In genomic region chr9:57940349-57940794, GRCm38 (mm10) we compare ENCODE assay signal across 8 mouse cellular contexts. TPM values are rescaled to one million over a fixed set of nuclear protein-coding genes. Genes with fewer than 3 reads are reported as not detected.
DNase-seq lines count a peak whose midpoint lies in the region; ATAC-seq and TF ChIP-seq lines count a peak whose summit lies in the region.

No protein-coding gene starts in this region.

- TF ChIP-seq POLR2A in liver, adult 2 months (IDR thresholded peaks at IDR 0.05; ENCODE audit: extremely low read depth, insufficient read depth, low read length), result no peak

- H3K4me3 ChIP-seq in liver, adult 2 months (ENCODE audit: insufficient read depth, low read depth, low read length), result peak overlapping the region; percentile 65
- H3K4me3 ChIP-seq in embryonic facial prominence, embryonic 11.5 days (ENCODE audit: low read depth, low read length), result peak overlapping the region; percentile 79
- peak overlapping the region; percentile 85 for H3K4me3 ChIP-seq in hindbrain, postnatal 0 days (ENCODE audit: low read length)
- peak overlapping the region; percentile 75 for H3K4me3 ChIP-seq in lung, postnatal 0 days (ENCODE audit: low read depth, low read length)

- H3K9me3 ChIP-seq in embryonic facial prominence, embryonic 11.5 days (replicated peaks; ENCODE audit: control insufficient read depth, low read length), result no peaks in the 10 kb centered on the region
- H3K9me3 ChIP-seq in hindbrain, postnatal 0 days (ENCODE audit: low read length), result no peaks in the 10 kb centered on the region
- H3K9me3 ChIP-seq in lung, postnatal 0 days (ENCODE audit: low read length), result no peaks in the 10 kb centered on the region

- ATAC-seq in embryonic facial prominence, embryonic 11.5 days (replicated peaks; ENCODE audit: insufficient number of reproducible peaks, low FRiP score, low TSS enrichment, low read depth), result peak; percentile 30
- peak; percentile 68 for ATAC-seq in hindbrain, postnatal 0 days
- ATAC-seq in lung, postnatal 0 days, result peak; percentile 51

- H3K36me3 ChIP-seq in liver, adult 2 months (ENCODE audit: control insufficient read depth, insufficient read depth, low read length), result no peaks in the 10 kb centered on the region
- H3K36me3 ChIP-seq in embryonic facial prominence, embryonic 11.5 days (replicated peaks; ENCODE audit: control insufficient read depth, insufficient read depth, low read depth, low read length), result no peaks in the 10 kb centered on the region
- no peaks in the 10 kb centered on the region for H3K36me3 ChIP-seq in hindbrain, postnatal 0 days (ENCODE audit: insufficient read depth, low read length)
- no peaks in the 10 kb centered on the region for H3K36me3 ChIP-seq in lung, postnatal 0 days (ENCODE audit: insufficient read depth, low read length)

- no peaks in the 10 kb centered on the region; the same call in 1 of the 2 replicates for H3K4me1 ChIP-seq in liver, adult 2 months (ENCODE audit: control insufficient read depth, insufficient read depth, low read length)
- H3K4me1 ChIP-seq in embryonic facial prominence, embryonic 11.5 days (ENCODE audit: control insufficient read depth, insufficient read depth, low read length), result no peaks in the 10 kb centered on the region
- peaks cover 7% of the 10 kb centered on the region; the same call in 1 of the 2 replicates for H3K4me1 ChIP-seq in hindbrain, postnatal 0 days (ENCODE audit: insufficient read depth, low read length)
- H3K4me1 ChIP-seq in lung, postnatal 0 days (ENCODE audit: insufficient read depth, low read depth, low read length), result no peaks in the 10 kb centered on the region

- TF ChIP-seq EP300 in lung, postnatal 0 days (IDR thresholded peaks at IDR 0.05), result no peak

- 1% methylated on average over 44 of the region's 44 CpGs for WGBS in liver, adult 2 months
- WGBS in embryonic facial prominence, embryonic 11.5 days, result 0% methylated on average over 22 of the region's 44 CpGs
- under 1% methylated on average over 33 of the region's 44 CpGs for WGBS in hindbrain, postnatal 0 days
- under 1% methylated on average over 26 of the region's 44 CpGs for WGBS in lung, postnatal 0 days

- H3K4me2 ChIP-seq in embryonic facial prominence, embryonic 11.5 days (ENCODE audit: low read depth, low read length), result peak overlapping the region; percentile 98
- peak overlapping the region; percentile 79 for H3K4me2 ChIP-seq in hindbrain, postnatal 0 days (ENCODE audit: low read depth, low read length)
- H3K4me2 ChIP-seq in lung, postnatal 0 days (replicated peaks; ENCODE audit: low read depth, low read length), result peak overlapping the region; percentile 95

- H3K9ac ChIP-seq in liver, adult 2 months (ENCODE audit: low read depth, low read length), result peak overlapping the region; percentile 60
- peak overlapping the region; percentile 68 for H3K9ac ChIP-seq in embryonic facial prominence, embryonic 11.5 days (replicated peaks; ENCODE audit: low read length)
- peak overlapping the region; percentile 88 for H3K9ac ChIP-seq in hindbrain, postnatal 0 days (replicated peaks; ENCODE audit: low read length)
- peak overlapping the region; percentile 65 for H3K9ac ChIP-seq in lung, postnatal 0 days (replicated peaks; ENCODE audit: low read depth)

- no peak for TF ChIP-seq CTCF in liver, adult 2 months (IDR thresholded peaks at IDR 0.05; ENCODE audit: low read depth, low read length)
- no peak for TF ChIP-seq CTCF in hindbrain, postnatal 0 days (IDR thresholded peaks at IDR 0.05; ENCODE audit: low read depth)
- no peak for TF ChIP-seq CTCF in lung, postnatal 0 days (IDR thresholded peaks at IDR 0.05)

- DNase-seq in liver, adult 2 months (ENCODE audit: extremely low read depth, low read depth, low spot score), result no peak
- DNase-seq in liver, result no peak
- DNase-seq in adrenal gland, postnatal 10 days, result peak; percentile 57
- DNase-seq in embryonic facial prominence, embryonic 11.5 days (ENCODE audit: low spot score), result peak; percentile 49
- DNase-seq in hindbrain, postnatal 0 days (ENCODE audit: low spot score), result peak; percentile 77
- no peak for DNase-seq in lung, postnatal 0 days (ENCODE audit: low spot score)
- DNase-seq in thymus, postnatal 25 days, result peak; percentile 60
- no peak for DNase-seq in gastrocnemius, postnatal 36 days

- H3K27me3 ChIP-seq in liver, adult 2 months (ENCODE audit: control insufficient read depth, insufficient read depth, low read length), result peaks cover 22% of the 10 kb centered on the region
- H3K27me3 ChIP-seq in embryonic facial prominence, embryonic 11.5 days (ENCODE audit: control insufficient read depth, insufficient read depth, low read length), result peaks cover 21% of the 10 kb centered on the region
- H3K27me3 ChIP-seq in hindbrain, postnatal 0 days (ENCODE audit: insufficient read depth, low read length), result no peaks in the 10 kb centered on the region
- peaks cover 12% of the 10 kb centered on the region; the same call in 1 of the 2 replicates for H3K27me3 ChIP-seq in lung, postnatal 0 days (replicated peaks; ENCODE audit: insufficient read depth, low read length)

- no peak overlapping the region for H3K27ac ChIP-seq in liver, adult 2 months (replicated peaks; ENCODE audit: insufficient read depth, low read depth, low read length)
- H3K27ac ChIP-seq in embryonic facial prominence, embryonic 11.5 days (replicated peaks; ENCODE audit: low read depth, low read length), result no peak overlapping the region
- H3K27ac ChIP-seq in hindbrain, postnatal 0 days, result peak overlapping the region; percentile 89
- peak overlapping the region; percentile 43; the same call in 1 of the 2 replicates for H3K27ac ChIP-seq in lung, postnatal 0 days (ENCODE audit: low read length)

- intact Hi-C loops in gastrocnemius, postnatal 36 days (cut with DNase I), result no loop called here

- H3K79me2 ChIP-seq in liver, adult 2 months (ENCODE audit: control insufficient read depth, insufficient read depth, low read length), result no peaks in the 10 kb centered on the region

RNA-seq across cellular contexts. Expression of gene Sema7a, which starts 0.5 kb away (rescaled TPM):
- 0.09 and 0.74 TPM in 2 replicates for total RNA-seq in liver, adult 2 months (2014; rRNA removed)
- 0.21 and 0.53 TPM in 2 replicates for polyA plus RNA-seq in liver, adult 2 months (2012; rRNA removed)
- 10 to 100 TPM; 18.0 to 19.8 TPM for total RNA-seq in adrenal gland, postnatal 10 days (2021)
- polyA plus RNA-seq in embryonic facial prominence, embryonic 11.5 days (2014; fragmentation: Nextera tagmentation; extraction: Ambion mirVana), result 0.24 and 0.68 TPM in 2 replicates
- 60.2 and 62.8 TPM in 2 replicates for total RNA-seq in hindbrain, postnatal 0 days (2014; rRNA removed)
- polyA plus RNA-seq in hindbrain, postnatal 0 days (2015; fragmentation: Nextera tagmentation; extraction: Ambion mirVana), result 4.0 and 4.9 TPM in 2 replicates
- polyA plus RNA-seq in lung, postnatal 0 days (2015; fragmentation: Nextera tagmentation; extraction: Ambion mirVana), result 6.2 and 8.4 TPM in 2 replicates
- total RNA-seq in gastrocnemius, postnatal 36 days (2021), result 10 to 100 TPM in 1 of 2 experiments, 1 to 10 TPM in 1; 7.9 to 12.5 TPM

RNA-seq across cellular contexts. Expression of gene Ubl7, which starts 29.6 kb away (rescaled TPM):
- 9.8 and 14.0 TPM in 2 replicates for total RNA-seq in liver, adult 2 months (2014; rRNA removed)
- polyA plus RNA-seq in liver, adult 2 months (2012; rRNA removed), result 90.8 and 105 TPM in 2 replicates
- total RNA-seq in adrenal gland, postnatal 10 days (2021), result 10 to 100 TPM; 71.2 to 74.8 TPM
- polyA plus RNA-seq in embryonic facial prominence, embryonic 11.5 days (2014; fragmentation: Nextera tagmentation; extraction: Ambion mirVana), result 115 and 123 TPM in 2 replicates
- total RNA-seq in hindbrain, postnatal 0 days (2014; rRNA removed), result 96.6 and 116 TPM in 2 replicates
- 151 and 152 TPM in 2 replicates for polyA plus RNA-seq in hindbrain, postnatal 0 days (2015; fragmentation: Nextera tagmentation; extraction: Ambion mirVana)
- 120 and 121 TPM in 2 replicates for polyA plus RNA-seq in lung, postnatal 0 days (2015; fragmentation: Nextera tagmentation; extraction: Ambion mirVana)
- total RNA-seq in gastrocnemius, postnatal 36 days (2021), result 10 to 100 TPM; 65.2 to 80.4 TPM

Comparison
In these comparisons a context has a peak if more than half of its experiments do, and no peak if none do; other contexts are left out.
1. DNase-seq: peak in adrenal gland, postnatal 10 days (single experiment), embryonic facial prominence, embryonic 11.5 days (single experiment), hindbrain, postnatal 0 days (single experiment) and thymus, postnatal 25 days (single experiment); none in liver, adult 2 months (single experiment), liver (single experiment), lung, postnatal 0 days (single experiment) and gastrocnemius, postnatal 36 days (0 of 2).
2. H3K27ac ChIP-seq: peak in hindbrain, postnatal 0 days (single experiment) and lung, postnatal 0 days (single experiment); none in liver, adult 2 months (single experiment) and embryonic facial prominence, embryonic 11.5 days (single experiment).
3. Peak in every context shown above with its lines, with median percentiles within 50 percentile points of each other: H3K4me3 ChIP-seq, H3K9ac ChIP-seq, ATAC-seq and H3K4me2 ChIP-seq.